Mouse (Mus musculus): ENCODE results near the gene Pop5.

The Pop5 gene

GRCm38 (mm10) chr5:115235786-115236263 is at the start of gene Pop5:
Gene Pop5, plus strand, starts transcription at chr5:115235836.
- DNase-seq (ENCODE audit: low read depth, low spot score): peak; percentile 96

DNA sequence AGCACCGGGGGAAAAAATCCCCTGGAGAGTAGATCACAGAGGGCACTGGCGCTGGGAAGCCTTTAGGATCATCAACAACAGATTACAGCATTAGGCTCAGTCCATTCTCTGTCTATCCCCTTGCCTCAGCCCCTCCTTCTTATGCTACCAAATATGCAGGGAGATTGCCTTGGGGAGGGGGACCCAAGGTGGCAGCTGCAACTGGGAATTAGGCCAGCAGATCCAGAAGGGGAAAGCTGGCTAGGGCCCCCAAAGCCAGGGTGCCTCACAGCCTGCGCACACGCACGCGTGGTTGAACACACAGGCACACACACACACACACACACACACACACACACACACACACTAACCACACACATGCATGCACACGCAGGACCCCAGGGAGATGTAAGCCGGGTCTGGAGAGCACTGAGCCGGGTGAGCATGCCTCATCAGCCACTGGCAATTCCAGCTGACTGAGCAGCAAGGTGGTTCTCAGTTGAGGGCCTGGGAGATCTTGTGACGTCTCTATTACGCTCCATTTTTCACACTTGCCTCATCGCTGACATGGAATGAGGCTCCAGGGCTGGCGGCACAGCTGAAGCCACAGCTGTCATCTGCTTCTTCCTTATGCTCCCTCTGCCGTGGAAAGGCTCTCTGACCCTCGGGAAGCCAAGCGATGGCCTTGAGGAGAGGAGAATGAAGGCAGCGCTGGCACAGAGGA is 49.1 kb upstream of the Pop5 start:
- peak; percentile 37 for DNase-seq (ENCODE audit: low read depth, low spot score)

DNA sequence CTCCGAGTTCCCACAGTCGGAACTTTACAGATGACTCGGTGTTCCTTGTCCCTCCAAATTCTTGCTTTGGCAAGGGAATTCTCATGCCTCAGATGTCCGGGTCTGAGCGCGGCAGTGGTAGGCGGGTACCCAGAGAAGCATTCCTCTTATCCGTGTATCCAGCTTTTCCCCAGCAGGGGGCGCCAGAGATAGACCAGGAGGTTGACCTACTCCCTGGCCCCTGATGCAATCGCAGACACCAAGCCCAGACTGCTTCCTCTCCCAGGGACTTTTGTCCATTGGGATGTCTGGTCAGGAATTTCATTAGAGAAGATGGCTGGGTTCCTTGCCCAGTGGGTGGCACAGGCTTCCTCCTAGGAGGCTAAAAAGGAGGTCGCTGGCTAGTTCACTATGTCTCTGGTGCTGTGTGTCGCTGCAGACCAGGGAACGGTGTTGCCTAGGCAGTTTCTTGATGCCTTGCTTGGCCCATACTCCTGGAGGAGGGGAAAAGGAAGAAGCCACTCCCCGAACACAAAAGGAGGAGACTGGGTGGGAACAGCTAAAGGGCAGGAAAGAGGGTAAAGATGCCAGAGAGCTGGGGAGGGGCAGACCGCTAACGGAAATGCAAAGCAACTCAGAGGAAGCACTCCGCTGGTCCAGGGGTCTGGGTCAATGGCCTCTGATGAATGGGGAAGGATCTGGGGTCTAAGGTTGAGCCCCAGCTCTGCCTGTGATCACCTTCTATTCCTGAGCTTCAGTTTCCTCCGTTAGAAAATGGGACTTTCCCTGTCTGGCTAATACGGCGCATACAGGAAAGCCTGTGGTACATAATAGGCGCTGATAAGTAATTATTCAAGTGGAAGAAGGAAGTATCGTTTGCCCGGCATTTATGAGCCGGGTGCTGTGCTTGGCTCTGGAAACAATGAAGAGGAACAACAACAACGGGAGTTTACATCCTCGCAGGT is 48.2 kb upstream of the Pop5 start:
- DNase-seq (ENCODE audit: low read depth, low spot score): peak; percentile 91

GRCm38 (mm10) chr5:115188824-115189223 is 46.8 kb upstream of the Pop5 start:
- DNase-seq (ENCODE audit: low read depth, low spot score): peak; percentile 58

- DNase-seq (ENCODE audit: low read depth, low spot score): no peak
These were observed 45.6 kb upstream of the Pop5 start for GRCm38 (mm10) chr5:115190081-115190480.

- no peak for DNase-seq (ENCODE audit: low read depth, low spot score)
These were observed 43.5 kb upstream of the Pop5 start for GRCm38 (mm10) chr5:115191880-115192827.

DNA sequence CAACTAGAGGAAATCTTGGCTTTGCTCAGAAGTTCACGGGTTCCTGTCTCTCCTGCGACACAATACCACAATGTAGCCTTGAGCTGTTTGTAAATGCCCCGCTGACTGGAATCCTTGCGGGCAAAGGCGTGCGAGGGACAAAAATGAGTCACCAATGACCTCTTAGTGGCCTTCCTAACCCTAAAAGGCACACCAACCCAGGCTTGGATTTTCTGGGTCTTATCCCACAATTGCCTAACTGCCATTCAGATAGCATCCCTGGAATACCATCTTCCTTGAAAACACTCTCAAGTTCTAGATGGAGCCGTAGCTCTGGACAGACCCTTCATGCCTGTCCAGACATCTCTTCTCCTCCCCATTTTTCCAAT is 42.8 kb upstream of the Pop5 start:
- no peak for DNase-seq (ENCODE audit: low read depth, low spot score)

DNA sequence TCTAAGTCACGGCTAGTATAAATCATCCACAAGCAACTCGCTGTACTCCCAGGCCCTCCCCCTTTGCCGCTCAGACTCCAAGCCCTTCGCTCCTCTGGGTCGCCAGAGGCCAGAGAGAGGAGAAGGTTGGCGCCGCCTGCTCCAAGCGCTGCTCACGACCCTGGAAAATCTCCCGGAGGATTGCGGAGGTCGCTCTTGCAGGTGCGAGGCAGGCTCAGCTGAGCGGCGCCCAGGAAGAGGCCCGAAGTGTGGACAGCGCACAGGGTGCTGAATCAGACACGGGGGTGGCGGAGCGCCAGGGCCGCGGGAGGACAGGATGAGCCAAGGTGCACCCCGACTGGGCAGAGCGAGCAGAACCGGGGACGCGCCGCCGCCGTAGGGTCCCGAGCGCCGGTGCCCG is 42.4 kb upstream of the Pop5 start:
- no peak for DNase-seq (ENCODE audit: low read depth, low spot score)

DNA sequence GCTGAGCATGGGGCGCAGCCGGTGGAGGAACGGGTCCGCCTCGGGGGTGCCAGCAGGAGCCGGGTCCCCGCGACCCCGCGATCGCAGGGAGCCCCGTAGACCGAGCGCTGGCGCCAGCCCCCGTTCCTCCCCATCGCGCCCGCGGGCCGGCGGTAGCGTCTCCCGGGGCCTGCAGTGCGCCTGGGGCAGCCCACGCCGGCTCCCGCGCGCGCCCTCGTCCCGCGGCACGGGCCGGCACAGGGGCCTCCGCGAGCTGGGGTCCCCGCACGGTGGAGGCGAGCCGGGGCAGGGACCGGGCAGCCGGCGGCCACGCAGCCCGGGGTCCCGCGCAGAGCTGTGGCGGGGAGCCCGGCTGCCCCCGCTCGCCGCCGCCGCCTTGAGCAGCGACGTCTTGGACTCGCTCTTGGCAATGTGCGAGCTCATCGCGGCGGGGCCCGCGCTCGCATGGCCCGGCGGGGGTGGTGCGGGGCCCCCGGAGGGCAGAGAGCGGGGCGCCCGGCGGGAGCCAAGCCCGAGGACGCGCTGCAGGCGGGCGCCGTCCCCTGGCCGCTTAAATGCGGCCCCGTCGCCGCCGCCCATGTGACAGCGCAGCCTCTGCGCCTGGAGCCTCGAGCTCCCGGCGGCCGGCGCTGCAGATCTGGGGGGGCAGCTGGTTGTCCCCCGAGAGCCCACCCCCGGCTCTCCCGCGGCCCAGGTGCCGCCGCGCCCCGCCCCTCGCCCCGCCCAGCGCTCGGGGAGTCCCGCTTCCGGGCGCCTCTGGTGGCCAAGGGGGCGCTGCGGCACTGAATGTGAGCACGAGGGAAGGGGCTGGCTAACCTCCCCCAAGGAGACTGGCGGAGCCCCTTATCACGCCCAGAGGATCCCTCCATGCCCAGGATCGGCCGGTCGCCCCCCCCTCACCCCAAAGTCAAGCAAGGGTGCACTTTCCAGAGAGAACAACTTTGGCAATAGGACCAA is 41.7 kb upstream of the Pop5 start, which contains the start of gene Cabp1:
TSS of gene Cabp1 (minus strand) at position 713 of the 957 bp plus-strand sequence.
- DNase-seq (ENCODE audit: low read depth, low spot score): no peak

- DNase-seq (ENCODE audit: low read depth, low spot score): no peak
These were observed 40.9 kb upstream of the Pop5 start for GRCm38 (mm10) chr5:115194626-115195221.

DNA sequence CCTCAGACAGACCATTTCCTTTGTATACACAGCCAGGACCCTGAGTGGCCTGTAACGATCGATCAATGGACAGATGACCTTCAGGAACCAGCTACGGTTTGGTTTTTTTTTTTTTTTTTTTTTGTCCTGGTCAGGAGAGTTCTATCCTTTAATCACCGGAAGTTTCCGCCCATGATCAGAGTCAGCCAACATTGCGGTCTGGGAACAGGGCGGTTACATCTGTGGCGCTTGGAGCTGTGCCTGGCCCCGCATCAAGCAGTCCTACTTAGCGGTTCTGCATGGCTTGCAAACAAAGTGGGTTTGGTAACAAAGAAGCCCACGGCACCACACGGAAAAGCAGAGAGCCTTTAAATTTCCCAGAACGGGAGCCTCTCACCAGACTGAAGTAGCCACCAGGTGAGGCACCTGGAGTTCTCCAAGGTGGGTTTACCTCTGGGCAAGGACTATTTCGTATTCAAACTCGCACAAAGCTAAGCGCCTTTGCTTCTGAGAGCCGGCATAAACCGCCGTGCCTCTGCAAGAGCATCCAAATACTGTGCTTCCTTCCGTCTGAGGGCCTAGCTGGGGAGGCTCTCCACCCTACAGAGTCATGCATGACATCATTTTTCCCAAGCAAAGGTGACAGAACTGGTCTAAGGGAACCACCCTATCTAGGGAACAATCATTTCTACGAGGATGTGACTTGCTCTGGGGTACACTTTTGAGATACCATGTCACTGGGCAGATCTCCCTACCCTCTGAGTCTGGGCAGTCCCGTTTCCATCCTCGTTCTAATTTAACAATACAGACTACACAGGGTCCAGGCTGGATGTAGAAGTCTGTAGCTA is 31.7 kb upstream of the Pop5 start:
- DNase-seq (ENCODE audit: low read depth, low spot score): no peak

DNA sequence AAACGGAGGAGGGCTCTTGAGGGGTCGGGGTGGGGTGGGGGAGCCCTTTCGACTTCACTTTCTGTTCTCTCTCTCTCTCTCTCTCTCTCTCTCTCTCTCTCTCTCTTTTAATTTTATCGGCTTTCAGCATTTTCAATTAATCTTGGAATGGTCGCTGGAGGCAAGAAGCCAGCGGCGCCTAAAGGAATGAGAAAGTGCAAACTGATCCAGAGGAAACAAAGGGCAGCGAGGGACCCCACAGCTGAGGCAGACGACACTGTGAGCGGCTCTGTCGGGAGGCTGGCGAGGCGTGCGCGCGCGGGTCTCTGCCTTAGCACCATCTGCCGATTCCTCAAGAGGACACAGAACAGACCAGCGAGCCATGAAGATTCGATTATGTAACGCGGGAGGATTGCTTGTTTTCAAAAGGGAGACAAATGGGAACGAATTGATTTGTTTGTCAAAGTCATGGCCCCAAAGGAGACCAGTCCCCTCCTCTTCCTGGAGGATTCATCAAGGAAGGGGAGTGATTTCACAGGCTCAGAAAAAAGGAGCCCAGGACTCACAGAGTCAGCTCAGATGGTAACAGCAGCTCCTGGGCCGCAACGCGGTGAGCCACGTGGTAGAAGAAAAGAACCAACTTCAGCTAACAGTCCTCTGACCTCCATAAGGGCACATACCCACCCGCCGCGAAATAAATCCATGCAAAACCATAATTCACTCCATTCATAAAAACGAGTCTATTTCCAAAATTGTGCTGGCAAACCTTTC is 30.9 kb upstream of the Pop5 start:
- DNase-seq (ENCODE audit: low read depth, low spot score): no peak

GRCm38 (mm10) chr5:115207244-115207643 is 28.4 kb upstream of the Pop5 start:
- no peak for DNase-seq (ENCODE audit: low read depth, low spot score)

- no peak for DNase-seq (ENCODE audit: low read depth, low spot score)
These were observed 27.7 kb upstream of the Pop5 start for GRCm38 (mm10) chr5:115207892-115208291.

DNA sequence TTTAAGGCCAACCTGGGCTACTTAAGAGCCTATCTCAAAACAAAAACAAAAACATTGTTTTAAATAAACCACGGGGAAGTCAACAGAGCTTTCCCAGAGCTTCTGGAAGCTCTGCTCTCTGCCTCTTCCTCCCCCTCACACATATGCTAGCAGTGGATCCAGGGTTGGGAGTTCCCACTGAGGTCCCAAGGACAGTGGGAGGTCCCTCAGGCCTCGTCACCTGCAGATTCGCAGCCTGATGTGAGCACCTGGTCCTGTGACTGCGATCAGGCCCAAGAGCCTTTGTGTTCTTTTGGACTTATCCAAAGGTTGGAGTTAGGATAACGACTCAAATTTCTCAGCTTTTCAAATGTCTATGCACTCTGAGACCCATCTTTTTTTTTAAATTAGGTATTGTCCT is 27.0 kb upstream of the Pop5 start:
- no peak for DNase-seq (ENCODE audit: low read depth, low spot score)

- DNase-seq (ENCODE audit: low read depth, low spot score): peak; percentile 62
These were observed 25.3 kb upstream of the Pop5 start for GRCm38 (mm10) chr5:115210380-115210779.

GRCm38 (mm10) chr5:115212451-115212850 is 23.2 kb upstream of the Pop5 start:
- no peak for DNase-seq (ENCODE audit: low read depth, low spot score)

DNA sequence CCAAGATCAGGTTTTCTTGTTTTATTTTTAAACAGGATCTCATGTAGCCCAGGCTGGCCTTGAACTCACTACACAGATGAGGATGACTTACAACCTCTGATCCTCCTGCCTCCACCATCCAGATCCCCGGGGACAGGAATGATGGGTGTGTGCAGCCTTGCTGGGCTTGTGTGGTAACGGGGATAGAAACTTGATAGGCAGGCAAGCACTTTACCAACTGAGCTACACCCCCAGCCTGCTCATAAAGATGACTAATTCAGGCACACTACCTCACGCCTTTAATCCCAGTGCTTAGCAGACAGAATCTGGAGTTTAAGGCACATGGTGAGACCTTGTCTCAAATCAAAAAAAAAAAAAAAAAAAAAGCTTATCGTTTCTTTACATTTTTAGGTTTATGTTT is 22.8 kb upstream of the Pop5 start:
- DNase-seq (ENCODE audit: low read depth, low spot score): peak; percentile 68
